Mouse (Mus musculus): ENCODE results near the gene Hpse2.

- TF ChIP-seq CTCF (conservative IDR thresholded peaks at IDR 0.05; ENCODE audit: low read length) = no peak
- no peak for TF ChIP-seq NANOG (IDR thresholded peaks at IDR 0.05; ENCODE audit: borderline replicate concordance, low read length)
- TF ChIP-seq POU5F1 (IDR thresholded peaks at IDR 0.05; ENCODE audit: borderline replicate concordance, low read length) = no peak
Observed at GRCm38 (mm10) chr19:43146820-43147219, 241.3 kb downstream of the Hpse2 start.

Measured in E14TG2a.4 (cell line).